Mouse (Mus musculus): ENCODE data around the gene Lpar2.

The Lpar2 gene

DNA sequence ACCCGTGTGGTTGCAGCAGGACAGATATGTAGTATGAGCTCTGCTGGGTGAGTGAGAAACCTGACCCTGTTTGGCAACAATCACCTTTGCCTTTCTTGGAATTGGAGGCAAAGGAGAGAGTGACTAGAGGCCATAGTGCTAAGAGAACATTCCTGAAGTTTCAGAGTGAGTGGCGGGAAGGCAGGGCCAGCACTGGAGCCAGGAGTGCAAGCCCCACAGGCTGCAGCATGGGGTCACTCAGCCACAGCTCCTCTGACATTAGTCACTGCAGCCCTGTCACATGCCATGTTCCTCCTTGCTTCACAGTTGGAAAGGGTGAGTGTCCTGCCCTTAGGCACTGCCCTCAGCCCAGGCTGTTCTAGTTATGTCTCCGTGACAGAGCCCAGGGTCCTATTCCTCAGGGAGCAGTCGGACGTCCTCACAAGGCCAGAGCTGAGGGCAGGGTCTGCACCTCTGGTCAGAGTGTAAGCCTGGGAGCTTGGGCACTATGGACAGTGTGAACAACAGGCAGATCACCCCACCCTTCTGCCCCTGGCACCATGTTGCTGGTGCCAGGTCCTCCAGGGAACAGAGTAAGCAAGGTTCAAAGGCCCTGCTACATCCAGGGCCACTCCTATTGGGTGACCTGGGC is 45.6 kb downstream of the Lpar2 start:
- no peak for DNase-seq (ENCODE audit: low read depth)

DNA sequence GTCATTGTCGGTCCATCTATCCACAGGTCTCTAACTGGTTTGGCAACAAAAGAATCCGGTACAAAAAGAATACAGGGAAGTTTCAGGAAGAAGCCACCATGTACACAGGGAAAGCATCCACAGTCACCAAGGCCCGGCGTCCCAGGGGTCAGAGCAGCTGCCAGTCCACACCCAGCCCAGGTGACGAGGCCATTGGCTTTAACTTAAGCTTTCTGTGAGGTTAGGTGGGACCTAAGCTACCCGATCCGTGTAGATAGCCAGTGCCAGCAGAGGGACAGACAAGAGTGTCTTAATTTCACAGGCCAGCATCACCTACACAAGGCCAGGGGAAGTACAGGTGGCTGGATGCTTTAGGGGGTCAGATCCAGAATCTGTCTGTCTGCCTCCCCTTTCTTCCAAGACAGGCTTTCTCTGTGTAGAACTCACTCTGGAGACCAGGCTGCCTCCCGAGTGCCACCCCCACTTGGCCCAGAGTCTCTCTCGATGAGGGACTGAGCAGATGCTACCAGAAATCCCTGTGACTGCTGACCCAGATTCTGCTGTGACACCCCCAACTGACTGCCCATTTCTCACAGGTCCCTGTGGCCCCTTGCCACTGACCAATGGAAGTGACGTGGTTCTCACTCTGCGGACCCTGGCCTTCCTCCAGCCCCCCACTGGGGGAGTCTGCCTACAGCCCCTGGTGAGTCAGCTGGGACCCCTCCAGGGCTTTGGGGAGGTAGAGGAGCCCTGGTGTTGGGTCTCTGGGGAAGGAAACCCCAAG is 48.0 kb downstream of the Lpar2 start:
- no peak for DNase-seq (ENCODE audit: low read depth)

DNA sequence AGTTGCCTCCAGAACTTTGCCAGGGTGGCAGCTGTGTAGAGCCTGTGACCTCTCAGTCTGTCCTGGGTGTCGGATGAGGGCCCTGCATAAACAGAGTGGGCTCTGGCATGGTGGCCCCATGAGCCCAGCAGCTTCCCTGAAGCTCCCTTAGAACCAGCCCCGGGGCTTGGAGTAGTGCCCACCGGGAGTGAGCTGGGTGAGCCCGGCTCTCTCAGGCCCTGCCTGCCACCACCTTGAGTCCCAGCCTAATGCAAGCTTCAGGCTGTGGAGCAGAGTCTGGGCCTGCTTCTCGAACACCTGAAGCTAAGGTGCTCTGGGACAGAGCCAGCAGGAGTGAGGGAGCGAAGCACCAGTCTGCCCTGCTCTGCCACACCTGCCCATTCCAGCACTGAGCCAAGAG is 48.7 kb downstream of the Lpar2 start:
- no peak for DNase-seq (ENCODE audit: low read depth)

DNA sequence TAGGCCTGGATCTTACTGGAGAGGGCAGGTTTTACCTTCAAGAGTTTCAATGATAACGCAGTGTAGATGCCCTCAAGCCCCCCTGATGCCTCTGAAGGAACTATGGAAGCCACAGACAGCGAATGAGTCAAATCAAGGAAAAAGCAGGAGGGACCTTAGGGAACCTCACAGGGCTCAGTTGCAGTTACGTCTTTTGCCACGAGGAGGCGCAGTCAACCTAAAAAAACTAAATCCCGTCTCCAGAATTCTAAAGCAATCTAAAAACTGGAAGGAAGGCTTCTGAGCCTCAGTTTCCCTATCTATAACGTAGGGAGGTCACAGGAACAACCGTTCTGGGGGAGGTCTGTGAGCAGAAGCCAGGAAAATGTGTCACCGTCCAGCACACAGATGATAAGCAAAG is 51.9 kb downstream of the Lpar2 start:
- peak; percentile 46 for DNase-seq (ENCODE audit: low read depth)

DNA sequence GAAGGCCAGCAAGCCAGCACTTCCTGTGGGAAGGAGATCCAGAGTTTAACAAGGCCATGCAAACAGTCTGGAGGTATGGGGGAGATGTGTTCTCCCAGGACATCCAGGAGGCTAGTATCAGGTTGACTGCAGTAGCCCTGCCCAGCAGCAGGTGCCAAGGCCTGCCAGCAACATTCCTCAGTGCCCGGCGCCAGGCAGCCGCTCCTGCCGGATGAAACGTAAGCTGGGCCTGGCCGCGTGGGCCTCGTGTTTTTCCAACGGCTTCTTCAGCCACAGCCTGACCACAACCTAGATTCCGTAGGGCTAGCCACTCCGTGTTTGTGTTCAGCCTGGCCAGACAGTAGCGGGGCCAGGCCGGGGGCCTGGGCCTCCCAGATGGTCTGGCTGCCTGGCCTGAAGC is 52.4 kb downstream of the Lpar2 start:
- DNase-seq (ENCODE audit: low read depth), result no peak

DNA sequence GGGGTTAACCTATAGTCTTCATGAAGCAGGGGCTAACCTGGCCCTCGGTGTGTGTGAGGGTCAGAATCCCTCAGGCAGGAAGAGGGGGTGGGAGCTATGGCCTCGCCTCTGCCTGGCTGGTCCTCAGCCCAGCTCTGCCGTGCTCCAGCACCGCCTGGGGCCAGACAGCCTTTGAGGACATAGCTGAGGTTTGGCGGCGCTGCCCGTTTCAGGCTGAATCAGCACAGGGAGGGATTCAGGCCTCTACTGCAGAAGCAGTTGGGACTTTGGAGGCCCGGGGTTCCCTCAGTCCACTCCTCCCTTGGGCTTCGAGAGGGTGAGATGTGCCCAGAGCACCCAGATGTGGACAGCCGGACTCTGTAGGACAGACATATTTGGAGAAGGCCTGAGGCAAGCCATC is 53.9 kb downstream of the Lpar2 start:
- DNase-seq (ENCODE audit: low read depth), result no peak

DNA sequence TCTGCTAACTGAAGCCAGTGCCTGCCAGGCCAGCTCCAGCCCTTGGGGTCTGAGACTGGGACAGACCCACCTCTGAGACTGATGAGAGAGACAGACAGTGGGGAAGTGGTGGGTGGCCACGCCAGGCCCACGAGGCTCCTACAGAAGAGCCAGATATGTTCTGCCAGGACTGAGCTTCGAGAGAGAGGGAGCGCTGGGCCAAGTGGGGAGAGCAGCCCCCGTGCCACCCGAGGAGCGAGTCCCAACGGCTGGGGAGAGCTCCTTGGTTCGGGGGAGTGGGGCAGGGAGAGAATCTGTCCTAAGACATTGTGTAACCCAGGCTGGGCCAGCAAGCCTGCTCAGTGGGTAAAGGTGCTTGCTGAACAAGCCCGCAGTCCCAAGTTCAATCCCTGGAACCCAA is 54.7 kb downstream of the Lpar2 start:
- DNase-seq (ENCODE audit: low read depth), result no peak

DNA sequence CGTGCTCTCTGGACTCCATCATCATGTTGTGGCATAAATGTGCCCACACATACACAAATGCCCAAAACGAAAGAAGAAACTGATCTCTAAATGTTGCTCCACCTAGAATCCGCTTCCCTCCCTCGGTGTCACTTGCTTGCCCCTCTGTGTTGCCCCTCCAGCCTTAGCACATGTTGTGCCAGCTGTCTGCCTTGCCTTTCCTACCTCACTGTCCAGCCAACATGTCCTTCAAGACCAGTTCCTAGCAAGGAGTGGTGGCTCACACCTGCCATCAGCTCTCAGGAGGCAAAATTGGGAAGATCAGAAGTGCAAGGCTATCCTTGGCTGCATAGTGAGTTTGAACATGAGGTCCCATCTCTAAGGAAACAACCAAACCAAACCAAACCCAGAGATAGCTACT is 55.2 kb downstream of the Lpar2 start:
- DNase-seq (ENCODE audit: low read depth), result no peak

DNA sequence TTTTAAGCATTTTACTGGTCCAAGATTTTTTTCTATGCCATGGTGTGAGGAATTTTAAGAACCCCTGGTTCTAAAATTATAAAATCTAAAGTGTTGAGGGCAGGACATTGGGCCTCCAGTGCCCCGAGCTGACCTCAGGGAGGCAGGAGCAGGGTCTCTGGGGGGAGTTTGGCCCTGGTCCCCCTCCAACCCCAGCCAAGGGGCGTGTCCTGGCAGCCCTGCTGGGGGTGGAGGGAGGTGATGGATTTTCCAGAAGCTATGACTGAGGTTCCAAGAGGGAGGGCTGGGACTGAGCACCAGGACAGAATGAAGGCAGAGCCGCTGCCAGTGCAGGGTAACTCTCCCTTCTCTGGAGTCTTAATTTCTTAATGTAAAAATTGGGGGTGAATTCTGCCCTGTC is 55.8 kb downstream of the Lpar2 start:
- DNase-seq (ENCODE audit: low read depth), result no peak

DNA sequence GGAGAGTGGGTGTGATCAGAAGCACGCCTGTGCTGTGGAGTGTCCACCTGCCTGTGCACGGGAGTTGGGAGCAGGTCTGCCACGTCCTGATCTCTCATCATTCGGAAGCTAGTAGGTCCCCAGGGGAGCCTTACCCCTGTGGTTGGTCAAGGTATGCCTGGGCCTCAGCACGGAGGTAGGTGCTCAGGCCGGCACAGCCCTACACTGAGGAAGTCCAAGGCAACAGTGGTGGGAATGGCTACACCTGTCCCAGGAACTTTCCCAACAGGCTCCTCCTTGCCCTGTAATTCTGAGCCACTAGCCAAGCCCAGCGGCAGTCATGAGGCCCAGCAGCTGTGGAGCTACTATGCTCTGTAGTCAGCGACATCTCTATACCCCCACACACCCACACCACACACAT is 57.4 kb downstream of the Lpar2 start:
- DNase-seq (ENCODE audit: low read depth), result no peak
